Mouse (Mus musculus) midbrain, embryonic 16.5 days (tissue): ENCODE measurements around the gene Rhoc. TPM values are rescaled to one million over a fixed set of nuclear protein-coding genes. Genes with fewer than 3 reads are reported as not detected.
"Not testable (repeated sequence)": the region's sequence is repeated elsewhere in the genome, so short reads cannot be mapped to it uniquely, and the experiment has no call there.

Experiments used
- ATAC-seq: fragments of 200-750 bp; cut with Nextera tagmentation; 2 replicates; pipeline ENCODE4 v1.8.0; 2017; ENCODE audit warnings: moderate TSS enrichment
- H3K27ac ChIP-seq: fragments of 300-500 bp; sonication (generic); 2 replicates; pipeline ENCODE4 v1.5.1; 2014; ENCODE audit warnings: mild to moderate bottlenecking, low read length, mixed read lengths
- H3K27me3 ChIP-seq: fragments of 300-500 bp; sonication (generic); 2 replicates; pipeline ENCODE4 v1.6.1; 2014; ENCODE audit warnings: low read depth, low read length, mixed read lengths; ENCODE audit not compliant: control insufficient read depth, insufficient read depth
- H3K36me3 ChIP-seq: fragments of 300-500 bp; sonication (generic); 2 replicates; pipeline ENCODE4 v1.6.1; 2014; ENCODE audit warnings: mild to moderate bottlenecking, low read length, moderate library complexity, mixed read lengths; ENCODE audit not compliant: control insufficient read depth, insufficient read depth
- H3K4me1 ChIP-seq: fragments of 300-500 bp; sonication (generic); 2 replicates; pipeline ENCODE4 v1.6.1; 2014; ENCODE audit warnings: mild to moderate bottlenecking, low read length, mixed read lengths; ENCODE audit not compliant: control insufficient read depth, insufficient read depth
- H3K4me2 ChIP-seq: fragments of 300-500 bp; sonication (generic); 2 replicates; pipeline ENCODE4 v1.6.1; 2014; ENCODE audit warnings: mild to moderate bottlenecking, low read length, mixed read lengths
- H3K4me3 ChIP-seq: fragments of 300-500 bp; sonication (generic); 2 replicates; pipeline ENCODE4 v1.5.1; 2014; ENCODE audit warnings: low read depth, mild to moderate bottlenecking, low read length, moderate library complexity, mixed read lengths
- H3K9ac ChIP-seq: fragments of 300-500 bp; sonication (generic); 2 replicates; pipeline ENCODE4 v1.6.1; 2014; ENCODE audit warnings: low read depth, low read length, mixed read lengths
- H3K9me3 ChIP-seq: fragments of 300-500 bp; sonication (generic); replicated peaks from 2 replicates; pipeline ENCODE4 v1.6.1; 2014; ENCODE audit warnings: mild to moderate bottlenecking, low read length, mixed read lengths; ENCODE audit not compliant: control insufficient read depth, poor library complexity, severe bottlenecking
- WGBS: fragments of 180-500 bp; shearing (Covaris S2); extraction: QIAGEN DNeasy Blood & Tissue Kit; methylation state at CpG from one replicate; pipeline ENCODE4 v1.1.7; 2014; 5-methylcytosine and 5-hydroxymethylcytosine counted together
- polyA plus RNA-seq: library from polyadenylated mRNA; unstranded; fragments of >200 nt; fragmentation: Nextera tagmentation; extraction: Ambion mirVana; gene quantifications from 2 replicates; pipeline ENCODE4 v1.2.1, GENCODE M21; 2015

The Rhoc gene
- polyA plus RNA-seq, 1 experiment from 2014 or later: 45.5 TPM

- WGBS: 93% methylated on average over 11 of the region's 11 CpGs
- Histone ChIP-seq H3K4me3 (no peak overlapping the region), H3K36me3 (0 out of 2 replicates have a peak, but pooled peaks cover 2% of the 10 kb centered on the region), H3K4me2 (no peak overlapping the region), H3K27ac (no peak overlapping the region), H3K9me3 (no peaks in the 10 kb centered on the region), H3K27me3 (no peaks in the 10 kb centered on the region), H3K4me1 (no peaks in the 10 kb centered on the region), H3K9ac (no peak overlapping the region)
- ATAC-seq: no peak
These were observed 12.5 kb downstream of the Rhoc start for GRCm38 (mm10) chr3:104800681-104801080.

GRCm38 (mm10) chr3:104801481-104801880, 13.3 kb downstream of the Rhoc start:
- Histone ChIP-seq H3K4me1 (no peaks in the 10 kb centered on the region), H3K4me2 (no peak overlapping the region), H3K4me3 (no peak overlapping the region), H3K36me3 (0 out of 2 replicates have a peak, but pooled peaks cover 2% of the 10 kb centered on the region), H3K27me3 (no peaks in the 10 kb centered on the region), H3K9ac (no peak overlapping the region), H3K9me3 (no peaks in the 10 kb centered on the region), H3K27ac (no peak overlapping the region)
- 74% methylated on average over 6 of the region's 6 CpGs for WGBS
- no peak for ATAC-seq

GRCm38 (mm10) chr3:104804312-104804711, 16.1 kb downstream of the Rhoc start:
- Histone ChIP-seq H3K4me2 (no peak overlapping the region), H3K36me3 (peaks cover 5% of the 10 kb centered on the region; the same call in 1 of the 2 replicates), H3K4me1 (no peaks in the 10 kb centered on the region), H3K9me3 (no peaks in the 10 kb centered on the region), H3K9ac (no peak overlapping the region), H3K27me3 (no peaks in the 10 kb centered on the region), H3K27ac (no peak overlapping the region), H3K4me3 (no peak overlapping the region)
- ATAC-seq: no peak
- WGBS: 93% methylated on average over 10 of the region's 10 CpGs

GRCm38 (mm10) chr3:104805539-104805938, 17.4 kb downstream of the Rhoc start:
- Histone ChIP-seq H3K4me3 (no peak overlapping the region), H3K27ac (no peak overlapping the region), H3K9ac (no peak overlapping the region), H3K4me1 (no peaks in the 10 kb centered on the region), H3K4me2 (no peak overlapping the region), H3K36me3 (peaks cover 3% of the 10 kb centered on the region; the same call in 1 of the 2 replicates), H3K9me3 (no peaks in the 10 kb centered on the region), H3K27me3 (no peaks in the 10 kb centered on the region)
- ATAC-seq: no peak
- 84% methylated on average over 9 of the region's 9 CpGs for WGBS

- H3K9me3 ChIP-seq: no peaks in the 10 kb centered on the region
- H3K27ac ChIP-seq: no peak overlapping the region
- no peak overlapping the region for H3K4me3 ChIP-seq
- no peak overlapping the region for H3K4me2 ChIP-seq
- 11% methylated on average over 3 of the region's 3 CpGs for WGBS
- ATAC-seq: no peak
- H3K36me3 ChIP-seq: peaks cover 1% of the 10 kb centered on the region; the same call in 1 of the 2 replicates
- no peak overlapping the region for H3K9ac ChIP-seq
- H3K27me3 ChIP-seq: no peaks in the 10 kb centered on the region
- no peaks in the 10 kb centered on the region for H3K4me1 ChIP-seq
These were observed 23.6 kb downstream of the Rhoc start for GRCm38 (mm10) chr3:104811752-104812151.

- Histone ChIP-seq H3K9ac (no peak overlapping the region), H3K4me3 (no peak overlapping the region), H3K27ac (no peak overlapping the region), H3K4me2 (no peak overlapping the region), H3K4me1 (peaks cover 4% of the 10 kb centered on the region), H3K9me3 (no peaks in the 10 kb centered on the region), H3K27me3 (no peaks in the 10 kb centered on the region), H3K36me3 (no peaks in the 10 kb centered on the region)
- 75% methylated on average over 4 of the region's 4 CpGs for WGBS
- ATAC-seq: no peak
These were observed 24.1 kb downstream of the Rhoc start for GRCm38 (mm10) chr3:104812254-104812653.

- not testable (repeated sequence) for H3K9me3 ChIP-seq, H3K27ac ChIP-seq, H3K4me2 ChIP-seq, H3K36me3 ChIP-seq, H3K27me3 ChIP-seq, ATAC-seq, H3K4me3 ChIP-seq, H3K9ac ChIP-seq, H3K4me1 ChIP-seq
- WGBS: 96% methylated on average over 7 of the region's 7 CpGs
These were observed 25.1 kb downstream of the Rhoc start for GRCm38 (mm10) chr3:104813227-104813626.

GRCm38 (mm10) chr3:104814746-104815145, 26.6 kb downstream of the Rhoc start:
- 100% methylated on average over 1 of the region's 1 CpGs for WGBS
- no peaks in the 10 kb centered on the region for H3K36me3 ChIP-seq

GRCm38 (mm10) chr3:104815346-104815745, 27.2 kb downstream of the Rhoc start:
- H3K36me3 ChIP-seq: no peaks in the 10 kb centered on the region
- no peak overlapping the region for H3K27ac ChIP-seq
- 88% methylated on average over 2 of the region's 2 CpGs for WGBS

More at GRCm38 (mm10) chr3:104814746-104815145, 26.6 kb downstream of the Rhoc start:
- Histone ChIP-seq H3K9me3 (no peaks in the 10 kb centered on the region), H3K4me3 (no peak overlapping the region), H3K27ac (no peak overlapping the region), H3K9ac (no peak overlapping the region), H3K4me1 (peaks cover 8% of the 10 kb centered on the region), H3K27me3 (no peaks in the 10 kb centered on the region), H3K4me2 (no peak overlapping the region)
- ATAC-seq: no peak

More at GRCm38 (mm10) chr3:104815346-104815745, 27.2 kb downstream of the Rhoc start:
- peaks cover 8% of the 10 kb centered on the region for H3K4me1 ChIP-seq
- no peak overlapping the region for H3K4me2 ChIP-seq
- H3K9ac ChIP-seq: no peak overlapping the region
- H3K9me3 ChIP-seq: no peaks in the 10 kb centered on the region
- no peak overlapping the region for H3K4me3 ChIP-seq
- H3K27me3 ChIP-seq: no peaks in the 10 kb centered on the region
- no peak for ATAC-seq
